Mouse (Mus musculus) frontal cortex, postnatal 10 days (tissue): ENCODE data around the gene Pnpla3.

ENCODE experiments used
- DNase-seq, 2 experiments: peaks; one replicate each; pipeline ENCODE4 v3.0.0; 2022; ENCODE audit warnings: low spot score in 2 of 2, mixed read lengths in 1 of 2

Gene Pnpla3

DNA sequence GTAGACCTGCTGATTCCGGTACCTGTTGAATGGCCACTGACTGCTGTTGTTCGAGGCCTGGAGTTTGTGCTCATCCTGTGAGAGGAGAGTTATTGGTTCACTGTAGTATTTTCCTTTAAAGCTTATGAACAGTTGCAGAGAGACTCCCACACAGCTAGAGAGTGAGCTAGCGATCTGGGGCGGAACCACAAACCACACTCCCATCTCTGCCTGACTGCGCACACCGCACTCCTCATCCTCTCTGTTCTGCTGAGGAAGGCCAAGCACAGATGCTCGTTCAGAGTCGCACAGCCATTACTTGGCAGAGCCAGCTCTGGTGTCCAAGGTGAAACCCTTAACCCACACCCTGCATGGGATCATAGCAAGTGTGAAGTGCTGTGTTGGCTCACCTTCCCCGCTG is 11.1 kb downstream of the Pnpla3 start:
- DNase-seq: no peak

DNA sequence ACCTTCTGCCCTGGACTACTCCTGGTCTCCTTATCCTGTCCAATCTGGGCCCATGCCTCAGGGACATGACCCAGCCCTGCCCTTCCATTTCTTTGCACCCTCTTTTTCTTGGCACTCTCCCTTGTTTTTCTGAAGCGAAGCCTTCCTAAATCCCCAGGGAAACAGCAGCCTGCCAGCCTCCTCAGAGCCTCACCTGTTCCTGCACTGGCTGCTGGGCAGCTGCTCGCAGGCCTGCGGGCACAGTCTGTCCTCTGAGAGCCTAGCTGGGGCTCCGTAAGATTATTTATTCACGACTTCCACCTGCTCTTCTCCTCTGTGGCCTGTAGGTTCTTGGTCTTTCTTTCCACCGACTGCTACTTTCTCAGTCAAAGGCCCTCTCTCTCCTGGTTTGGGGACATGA is 14.4 kb downstream of the Pnpla3 start:
- no peak for DNase-seq

GRCm38 (mm10) chr15:84183967-84184366 is 16.3 kb downstream of the Pnpla3 start:
- no peak for DNase-seq

GRCm38 (mm10) chr15:84186196-84186595 is 18.6 kb downstream of the Pnpla3 start:
- DNase-seq: no peak

DNA sequence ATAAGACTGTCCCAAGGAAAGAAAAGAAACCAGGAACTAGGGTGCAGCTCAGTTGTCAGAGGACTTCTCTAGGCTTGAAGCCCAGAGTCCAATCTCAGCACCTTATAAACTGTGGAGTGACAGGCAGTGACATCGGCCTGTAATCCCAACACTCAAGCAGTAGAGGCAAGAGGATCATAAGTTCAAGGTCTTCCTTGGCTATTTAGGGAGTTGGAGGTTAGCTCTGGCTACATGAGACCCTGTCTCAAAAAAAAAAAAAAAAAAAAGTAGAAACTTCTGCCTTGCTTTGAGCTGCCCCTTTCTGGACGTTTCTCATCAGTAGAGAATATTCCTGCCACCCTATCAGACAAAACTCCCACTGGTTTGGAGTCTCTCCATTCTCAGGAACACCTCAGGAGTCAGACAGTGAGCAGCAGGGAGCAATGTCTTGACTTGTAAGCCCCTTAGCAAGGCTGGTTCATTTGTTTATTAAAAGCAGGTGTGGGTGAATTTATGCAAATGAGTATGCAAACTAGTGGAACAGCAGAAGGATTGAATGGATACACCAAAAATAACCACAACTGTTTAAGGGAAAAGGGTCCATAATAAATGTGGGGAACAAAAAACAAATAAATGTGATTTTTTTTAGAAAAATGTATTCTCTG is 21.4 kb downstream of the Pnpla3 start:
- no peak for DNase-seq

GRCm38 (mm10) chr15:84189881-84190280 is 22.2 kb downstream of the Pnpla3 start:
- DNase-seq: no peak

DNA sequence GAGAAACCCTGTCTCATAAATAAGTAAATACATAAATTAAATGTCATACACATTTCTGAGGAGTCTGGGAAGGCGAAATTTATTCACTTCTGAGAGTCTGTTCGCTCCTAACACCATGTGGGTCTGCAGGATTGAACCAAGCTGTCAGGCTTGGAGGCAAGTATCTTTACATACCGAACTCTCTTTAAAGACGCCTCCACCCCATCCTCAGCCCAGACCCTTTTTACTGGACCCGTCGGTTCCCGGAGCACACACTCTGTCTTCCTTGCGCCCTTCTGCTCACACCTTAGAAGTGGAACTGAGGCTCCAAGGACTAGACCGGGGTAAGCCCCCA is 24.1 kb downstream of the Pnpla3 start:
- no peak for DNase-seq

DNA sequence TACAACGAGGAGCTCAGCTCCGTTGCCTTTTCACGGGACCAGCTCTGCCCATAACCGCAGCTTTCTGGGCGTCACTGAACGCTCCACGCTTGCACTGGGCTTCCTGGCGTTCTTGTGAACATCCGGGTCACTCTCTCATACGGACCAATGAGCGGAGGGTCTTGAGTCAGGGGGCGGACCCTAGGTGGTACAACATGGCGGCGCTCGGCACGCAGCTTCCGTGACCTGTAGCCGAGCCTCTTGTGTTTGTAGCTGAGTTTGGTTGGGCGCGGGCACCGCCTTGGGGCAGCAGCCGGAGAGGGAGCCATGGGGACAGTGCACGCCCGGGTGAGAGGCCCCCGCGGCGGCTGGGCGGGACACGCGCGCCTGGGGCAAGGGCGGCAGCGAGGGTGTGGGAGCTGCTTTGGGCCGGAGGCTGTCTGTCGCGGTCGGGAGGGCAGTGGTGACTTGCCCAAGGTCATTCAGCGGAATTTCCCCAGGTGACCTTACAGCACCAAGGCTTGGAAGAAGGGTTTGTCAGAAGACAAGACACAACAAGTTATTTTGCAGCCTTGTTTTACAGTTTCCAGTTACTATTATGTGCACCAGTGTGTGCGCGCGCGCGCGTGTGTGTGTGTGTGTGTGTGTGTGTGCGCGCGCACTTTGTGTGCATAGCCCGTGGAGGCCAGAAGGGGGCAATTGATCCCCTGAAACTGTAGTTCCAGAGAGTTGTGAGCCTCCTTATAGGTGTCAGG is 24.6 kb downstream of the Pnpla3 start, which contains the start of gene Samm50:
Gene Samm50 (plus strand): TSS at position 184 of the 734 bp plus-strand sequence.
- DNase-seq: peak; percentile 89 to 90

GRCm38 (mm10) chr15:84196486-84197165 is 29.0 kb downstream of the Pnpla3 start:
- no peak for DNase-seq

- DNase-seq: no peak
Measured at GRCm38 (mm10) chr15:84207327-84207726, 39.7 kb downstream of the Pnpla3 start.

DNA sequence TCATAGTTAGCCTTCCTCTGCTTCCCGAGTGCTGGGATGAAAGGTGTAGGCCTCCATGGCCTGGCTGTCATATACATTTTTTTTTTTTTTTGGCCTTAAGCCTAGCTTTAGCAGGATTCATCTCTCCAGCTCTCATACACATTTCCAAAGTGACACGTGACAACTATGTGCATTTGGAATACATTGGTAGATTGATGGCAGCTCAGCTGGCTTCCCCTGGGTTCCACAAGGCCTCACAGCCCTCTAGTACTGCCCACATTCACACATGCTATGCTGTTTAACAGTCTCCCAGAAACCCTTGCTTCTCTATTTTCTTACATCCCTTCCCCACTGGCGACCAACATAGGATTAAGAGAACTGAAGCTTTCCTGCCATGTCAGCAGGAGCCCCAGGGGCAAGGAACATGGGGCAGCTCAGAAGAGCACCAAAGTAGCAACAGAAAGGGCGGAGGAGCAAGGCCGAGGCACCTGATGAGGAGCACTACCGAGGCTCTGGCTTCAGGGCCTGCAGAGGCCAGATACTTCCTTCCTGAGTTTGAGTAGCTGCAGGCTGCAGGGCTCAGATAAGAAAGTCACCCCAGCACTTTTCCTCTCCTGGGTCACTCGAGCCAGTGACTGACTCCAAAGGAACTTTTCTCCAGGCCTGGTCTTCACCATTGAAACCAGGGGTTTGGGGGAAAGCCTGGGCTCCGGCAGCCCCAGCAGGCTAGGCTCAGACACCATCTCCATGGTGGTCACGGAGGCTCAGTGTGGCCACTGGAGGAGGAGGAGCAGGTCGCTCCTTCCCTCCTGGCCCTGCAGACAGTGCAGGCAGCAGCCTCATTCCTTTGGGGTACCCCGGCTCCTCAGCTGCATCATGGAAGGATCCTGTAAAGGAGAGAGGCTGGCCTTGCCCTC is 42.1 kb downstream of the Pnpla3 start:
- no peak for DNase-seq

GRCm38 (mm10) chr15:84210461-84210860 is 42.8 kb downstream of the Pnpla3 start:
- DNase-seq: no peak

GRCm38 (mm10) chr15:84210941-84211340 is 43.3 kb downstream of the Pnpla3 start:
- DNase-seq: no peak

DNA sequence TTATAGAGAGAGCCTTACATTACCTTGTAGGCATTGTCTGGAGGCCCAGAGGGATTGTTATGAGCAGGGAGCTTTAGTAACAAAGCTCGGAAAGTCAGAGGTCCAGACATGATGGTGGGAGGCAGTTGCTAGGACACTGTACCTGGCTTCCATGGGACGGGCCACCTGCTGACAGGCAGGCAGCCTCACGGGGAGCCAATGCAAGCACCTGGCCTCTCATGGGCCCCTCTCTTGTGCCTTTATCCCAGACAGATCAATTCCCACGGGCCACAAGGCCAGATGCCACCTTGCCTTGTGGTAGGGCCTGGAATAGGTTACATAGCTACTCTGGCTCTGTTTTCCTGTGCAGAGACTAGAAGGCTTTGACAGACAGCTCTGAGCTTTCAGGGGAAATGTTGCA is 43.9 kb downstream of the Pnpla3 start:
- no peak for DNase-seq

- DNase-seq: peak; percentile 72 to 87
Measured at GRCm38 (mm10) chr15:84212031-84212755, 44.6 kb downstream of the Pnpla3 start.

DNA sequence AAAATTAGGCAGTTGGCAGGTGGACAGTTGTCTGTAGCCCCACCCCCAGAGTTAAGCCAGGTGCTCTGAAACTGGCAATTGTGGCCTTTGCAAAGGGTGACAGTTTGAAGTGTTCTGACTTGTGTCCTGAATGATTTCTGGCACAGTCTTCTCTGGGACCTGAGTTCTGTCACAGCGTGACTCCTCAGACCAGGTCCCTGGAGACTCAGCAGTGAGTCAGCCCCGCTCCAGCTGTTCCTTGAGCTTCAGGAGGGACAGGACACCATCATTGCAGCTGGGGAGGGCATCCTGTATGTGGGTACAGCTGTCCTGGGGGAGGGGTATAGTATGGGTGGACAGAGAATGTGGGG is 45.1 kb downstream of the Pnpla3 start:
- no peak for DNase-seq

- no peak for DNase-seq
Measured at GRCm38 (mm10) chr15:84213162-84213739, 45.6 kb downstream of the Pnpla3 start.

- no peak for DNase-seq
Measured at GRCm38 (mm10) chr15:84214476-84214875, 46.8 kb downstream of the Pnpla3 start.

DNA sequence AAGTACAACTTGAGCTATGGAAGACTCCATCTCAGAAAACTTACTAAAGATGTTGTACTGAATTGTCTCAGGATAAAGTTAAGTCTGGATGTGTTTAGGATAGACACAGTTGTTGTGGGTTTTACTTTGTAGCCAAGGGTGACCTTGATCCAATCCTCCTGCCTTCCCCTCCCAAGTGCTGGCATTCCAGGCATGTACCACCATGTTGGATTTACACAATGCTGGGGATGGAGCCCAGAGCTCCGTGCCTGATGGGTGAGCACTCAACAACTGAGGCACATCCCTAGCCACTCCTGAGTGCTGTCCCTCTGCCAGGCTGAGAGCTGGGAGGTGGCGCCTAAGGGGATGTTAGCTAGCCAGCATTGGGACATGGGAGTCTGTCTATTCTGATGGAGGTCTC is 47.6 kb downstream of the Pnpla3 start:
- no peak for DNase-seq

DNA sequence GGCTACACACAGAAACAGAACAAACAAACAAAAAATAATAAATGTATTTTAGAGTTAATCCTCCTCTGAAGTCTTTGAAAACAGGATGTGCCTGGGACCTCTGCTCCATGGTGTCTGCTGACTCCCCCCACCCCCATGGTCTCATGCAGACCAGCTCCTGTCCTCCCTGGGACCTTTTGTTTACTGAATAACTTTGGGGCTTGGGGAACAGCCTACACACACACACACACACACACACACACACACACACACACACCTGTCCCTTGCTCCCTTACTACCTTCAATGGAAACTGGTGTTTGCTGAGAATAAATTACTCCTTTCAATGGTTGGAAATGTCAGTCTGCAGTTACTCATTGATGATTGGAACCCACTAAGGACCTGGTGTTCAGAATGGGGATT is 48.4 kb downstream of the Pnpla3 start:
- no peak for DNase-seq
